ENCODE assay signal across 18 mouse cellular contexts in the genomic region with DNA sequence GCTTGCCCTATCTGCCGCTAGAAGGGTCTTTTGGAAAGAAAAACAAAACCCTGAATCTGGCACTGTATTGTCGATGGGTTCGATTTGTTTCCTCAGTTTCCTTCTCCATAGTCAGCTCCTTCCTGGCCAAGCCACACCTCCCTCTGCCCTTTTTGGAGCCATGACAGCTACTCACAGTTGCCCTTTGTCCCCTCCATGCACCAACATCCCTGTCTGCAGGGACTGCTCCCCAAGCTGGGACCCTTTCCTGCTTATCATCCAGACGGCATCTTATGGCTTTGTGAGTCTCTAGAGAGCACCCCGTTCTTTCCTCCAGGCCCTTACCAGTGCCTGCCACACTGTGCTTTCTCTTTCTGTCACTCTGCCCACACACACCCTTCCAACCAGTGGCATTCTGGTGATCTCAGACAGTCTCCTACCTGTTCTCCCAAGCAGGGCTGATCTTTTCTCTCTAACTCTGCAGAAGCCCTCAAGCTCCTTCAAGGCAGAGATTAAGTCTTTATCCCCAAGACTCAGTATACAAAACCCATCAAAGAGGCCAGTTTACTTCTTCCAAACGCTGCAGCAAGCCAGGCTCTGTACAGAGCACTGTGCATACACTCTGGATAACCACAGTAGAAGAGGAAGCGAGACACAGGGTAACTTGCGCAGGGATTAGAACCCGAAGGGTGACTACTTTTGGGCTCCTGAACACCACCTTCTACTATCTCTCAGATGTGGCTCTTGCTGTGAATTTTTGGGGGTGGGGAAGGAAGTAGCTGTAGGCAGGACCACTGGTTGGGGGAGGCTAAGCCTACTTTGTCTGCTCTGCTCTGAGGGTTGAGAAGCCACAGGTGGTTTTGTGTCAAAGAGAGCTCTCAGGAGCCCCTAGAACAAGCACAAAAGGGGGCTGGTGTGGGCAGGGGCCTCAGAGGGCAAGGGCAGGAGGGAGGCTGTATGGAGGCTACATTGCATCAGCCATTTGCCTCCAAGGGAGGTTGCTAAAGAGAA. TPM values are rescaled to one million over a fixed set of nuclear protein-coding genes. Genes with fewer than 3 reads are reported as not detected.
DNase-seq lines count a peak whose midpoint lies in the region; ATAC-seq lines count a peak whose summit lies in the region.
"Had no signal": no experiment of that assay in that cellular context is flagged by ENCODE, and none has a peak within 500 bp of the region (broad histone marks: within the 10 kb centered on the region; RNA-seq: fewer than 3 reads in every experiment).

No protein-coding gene starts in this region.

- intact Hi-C loops in heart, postnatal 25 days (cut with DNase I), result no loop called here
- intact Hi-C loops in heart, postnatal 14 days (cut with DNase I), result no loop called here

- no peak overlapping the region for H3K4me3 ChIP-seq in heart, embryonic 10.5 days
- H3K4me3 ChIP-seq: embryonic facial prominence, embryonic 12.5 days; intestine, embryonic 15.5 days; liver, embryonic 13.5 days had no signal

- peaks cover 40% of the 10 kb centered on the region for H3K4me1 ChIP-seq in heart, embryonic 10.5 days

- no peaks in the 10 kb centered on the region for H3K36me3 ChIP-seq in heart, embryonic 10.5 days
- H3K36me3 ChIP-seq: embryonic facial prominence, embryonic 12.5 days; intestine, embryonic 15.5 days; liver, embryonic 13.5 days had no signal

- WGBS in heart, embryonic 10.5 days, result 51% methylated on average over 9 of the region's 9 CpGs

- no peaks in the 10 kb centered on the region for H3K9me3 ChIP-seq in heart, embryonic 10.5 days
- H3K9me3 ChIP-seq: embryonic facial prominence, embryonic 12.5 days; intestine, embryonic 15.5 days; liver, embryonic 13.5 days had no signal

- DNase-seq in heart, embryonic 10.5 days (ENCODE audit: low spot score), result peak; percentile 71
- no peak for DNase-seq in heart, postnatal 25 days (ENCODE audit: low spot score)
- DNase-seq in brain, adult 2 months (ENCODE audit: low read depth, low spot score), result peak; percentile 67
- DNase-seq in thymus, postnatal 36 days, result peak; percentile 53 to 66
- DNase-seq in urinary bladder, postnatal 10 days (ENCODE audit: low spot score), result no peak
- DNase-seq in heart, postnatal 14 days, result no peak
- DNase-seq in urinary bladder, postnatal 4 days (ENCODE audit: low spot score in 2 of 2), result no peak
- DNase-seq: adrenal gland, postnatal 36 days; cerebellum, adult 11-12 months; heart, adult 11 months; heart, postnatal 36 days; liver, embryonic 13.5 days; spleen, adult 18-20 months had no signal

- ATAC-seq in megakaryocyte-erythroid progenitor cell, adult 5-6 weeks (replicated peaks; ENCODE audit: low FRiP score, low TSS enrichment, poor library complexity, severe bottlenecking), result 0 out of 2 replicates have a peak, but pooled peaks have one; percentile 6
- ATAC-seq: forebrain, embryonic 16.5 days; intestine, embryonic 15.5 days had no signal

- 0 out of 2 replicates have a peak, but pooled peaks cover 3% of the 10 kb centered on the region for H3K27me3 ChIP-seq in heart, embryonic 10.5 days (ENCODE audit: insufficient read depth, poor library complexity, severe bottlenecking)
- H3K27me3 ChIP-seq: embryonic facial prominence, embryonic 12.5 days; intestine, embryonic 15.5 days; liver, embryonic 13.5 days had no signal

- H3K27ac ChIP-seq in heart, embryonic 10.5 days, result no peak overlapping the region; the same call in 1 of the 2 replicates
- H3K27ac ChIP-seq: embryonic facial prominence, embryonic 12.5 days; intestine, embryonic 15.5 days; liver, embryonic 13.5 days; macrophage had no signal

RNA-seq across cellular contexts. Expression of a gene that starts 20.2 kb away (rescaled TPM):
- polyA plus RNA-seq in heart, embryonic 10.5 days (2016; fragmentation: Nextera tagmentation; extraction: Ambion mirVana), result 21.0 and 23.5 TPM in 2 replicates
- total RNA-seq in heart, postnatal 25 days (2021), result 10 to 100 TPM; 30.1 to 32.3 TPM
- 10.4 and 14.1 TPM in 2 replicates for total RNA-seq in megakaryocyte-erythroid progenitor cell, adult 5-6 weeks (2014; fragmentation: Nextera tagmentation)
- total RNA-seq in megakaryocyte-erythroid progenitor cell, adult 5-6 weeks (2017), result 13.7 and 18.3 TPM in 2 replicates
- total RNA-seq in heart, postnatal 14 days (2021), result 10 to 100 TPM; 25.4 to 26.4 TPM

Comparison
In these comparisons a context has a peak if more than half of its experiments do, and no peak if none do; other contexts are left out.
1. DNase-seq: peak in heart, embryonic 10.5 days (single experiment), brain, adult 2 months (single experiment) and thymus, postnatal 36 days (2 of 2); none in heart, postnatal 25 days (single experiment), urinary bladder, postnatal 10 days (single experiment), heart, postnatal 14 days (0 of 2) and urinary bladder, postnatal 4 days (0 of 2).